Mouse (Mus musculus) midbrain, postnatal 0 days (tissue): ENCODE data around the gene Best2. TPM values are rescaled to one million over a fixed set of nuclear protein-coding genes. Genes with fewer than 3 reads are reported as not detected.
A peak's percentile ranks its signal among the peaks of the same experiment; 100 is the strongest.

Experiments used
- ATAC-seq: fragments of 200-750 bp; cut with Nextera tagmentation; 2 replicates; pipeline ENCODE4 v1.8.0; 2017; ENCODE audit warnings: moderate number of reproducible peaks, mild to moderate bottlenecking, moderate TSS enrichment, moderate library complexity; ENCODE audit not compliant: low FRiP score
- DNase-seq: peaks from one replicate; pipeline ENCODE4 v3.0.0-alpha.2; 2015; ENCODE audit warnings: low spot score
- H3K27ac ChIP-seq: fragments of 300-500 bp; sonication (generic); 2 replicates; pipeline ENCODE4 v1.5.1; 2014; ENCODE audit warnings: low read depth, mild to moderate bottlenecking, low read length, mixed read lengths
- H3K27me3 ChIP-seq: fragments of 300-500 bp; sonication (generic); 2 replicates; pipeline ENCODE4 v1.6.1; 2014; ENCODE audit warnings: low read length, control low read depth, mixed read lengths; ENCODE audit not compliant: insufficient read depth
- H3K36me3 ChIP-seq: fragments of 300-500 bp; sonication (generic); 2 replicates; pipeline ENCODE4 v1.6.1; 2014; ENCODE audit warnings: low read length, control low read depth, mixed read lengths; ENCODE audit not compliant: insufficient read depth
- H3K4me1 ChIP-seq: fragments of 300-500 bp; sonication (generic); 2 replicates; pipeline ENCODE4 v1.6.1; 2014; ENCODE audit warnings: mild to moderate bottlenecking, control low read depth, antibody characterized with exemption, low read length, mixed read lengths; ENCODE audit not compliant: insufficient read depth
- H3K4me2 ChIP-seq: fragments of 300-500 bp; sonication (generic); 2 replicates; pipeline ENCODE4 v1.6.1; 2014; ENCODE audit warnings: low read depth, mild to moderate bottlenecking, low read length, mixed read lengths; ENCODE audit not compliant: poor library complexity, severe bottlenecking
- H3K4me3 ChIP-seq: fragments of 300-500 bp; sonication (generic); 2 replicates; pipeline ENCODE4 v1.5.1; 2014; ENCODE audit warnings: low read depth, mild to moderate bottlenecking, low read length, moderate library complexity
- H3K9ac ChIP-seq: fragments of 300-500 bp; sonication (generic); replicated peaks from 2 replicates; pipeline ENCODE4 v1.6.1; 2014; ENCODE audit warnings: mild to moderate bottlenecking, low read length, moderate library complexity, mixed read lengths; ENCODE audit not compliant: poor library complexity, severe bottlenecking
- H3K9me3 ChIP-seq: fragments of 300-500 bp; sonication (generic); 2 replicates; pipeline ENCODE4 v1.6.1; 2016; ENCODE audit warnings: low read length, control low read depth
- CTCF ChIP-seq: IDR thresholded peaks from 2 replicates; pipeline ENCODE4 v1.5.1; 2016; ENCODE audit warnings: antibody characterized with exemption, mild to moderate bottlenecking
- WGBS: fragments of 180-500 bp; shearing (Covaris S2); extraction: QIAGEN DNeasy Blood & Tissue Kit; methylation state at CpG from one replicate; pipeline ENCODE4 v1.1.7; 2014; 5-methylcytosine and 5-hydroxymethylcytosine counted together
- polyA plus RNA-seq: library from polyadenylated mRNA; unstranded; fragments of >200 nt; fragmentation: Nextera tagmentation; extraction: Ambion mirVana; gene quantifications from 2 replicates; pipeline ENCODE4 v1.2.1, GENCODE M21; 2015
- total RNA-seq: library from RNA; depleted of rRNA; stranded (reverse); fragments of >200 nt; gene quantifications from 2 replicates; pipeline ENCODE4 v1.2.3, GENCODE M21; 2014

The Best2 gene
- total and polyA plus RNA-seq, 2 experiments from 2014 or later, result 0.15 TPM; not detected in 1

DNA sequence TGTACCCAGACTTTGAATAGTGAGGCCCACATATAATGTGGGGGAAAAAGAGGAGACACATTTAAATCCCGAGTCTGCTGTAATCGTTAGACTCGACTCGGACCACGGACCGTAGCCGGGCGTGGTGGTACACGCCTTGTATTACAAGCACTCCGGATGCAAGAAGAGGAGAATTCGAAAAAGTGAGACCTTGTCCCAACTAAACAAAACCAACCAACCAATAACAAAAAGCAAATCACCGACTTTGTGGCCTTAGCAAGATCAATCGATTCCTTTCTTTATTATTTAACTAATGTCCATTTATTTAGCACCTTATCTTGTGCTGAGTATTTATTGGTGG lies 13.2 kb upstream of the Best2 start:
- Histone ChIP-seq H3K9ac (peak overlapping the region; percentile 99), H3K27me3 (no peaks in the 10 kb centered on the region), H3K4me2 (peak overlapping the region; percentile 92), H3K9me3 (no peaks in the 10 kb centered on the region), H3K4me1 (peaks cover 11% of the 10 kb centered on the region), H3K27ac (peak overlapping the region; percentile 94), H3K4me3 (peak overlapping the region; percentile 98), H3K36me3 (peaks cover 26% of the 10 kb centered on the region)
- no peak for ATAC-seq
- no peak for TF ChIP-seq CTCF
- WGBS, result 1% methylated on average over 13 of the region's 13 CpGs
- DNase-seq, result no peak

DNA sequence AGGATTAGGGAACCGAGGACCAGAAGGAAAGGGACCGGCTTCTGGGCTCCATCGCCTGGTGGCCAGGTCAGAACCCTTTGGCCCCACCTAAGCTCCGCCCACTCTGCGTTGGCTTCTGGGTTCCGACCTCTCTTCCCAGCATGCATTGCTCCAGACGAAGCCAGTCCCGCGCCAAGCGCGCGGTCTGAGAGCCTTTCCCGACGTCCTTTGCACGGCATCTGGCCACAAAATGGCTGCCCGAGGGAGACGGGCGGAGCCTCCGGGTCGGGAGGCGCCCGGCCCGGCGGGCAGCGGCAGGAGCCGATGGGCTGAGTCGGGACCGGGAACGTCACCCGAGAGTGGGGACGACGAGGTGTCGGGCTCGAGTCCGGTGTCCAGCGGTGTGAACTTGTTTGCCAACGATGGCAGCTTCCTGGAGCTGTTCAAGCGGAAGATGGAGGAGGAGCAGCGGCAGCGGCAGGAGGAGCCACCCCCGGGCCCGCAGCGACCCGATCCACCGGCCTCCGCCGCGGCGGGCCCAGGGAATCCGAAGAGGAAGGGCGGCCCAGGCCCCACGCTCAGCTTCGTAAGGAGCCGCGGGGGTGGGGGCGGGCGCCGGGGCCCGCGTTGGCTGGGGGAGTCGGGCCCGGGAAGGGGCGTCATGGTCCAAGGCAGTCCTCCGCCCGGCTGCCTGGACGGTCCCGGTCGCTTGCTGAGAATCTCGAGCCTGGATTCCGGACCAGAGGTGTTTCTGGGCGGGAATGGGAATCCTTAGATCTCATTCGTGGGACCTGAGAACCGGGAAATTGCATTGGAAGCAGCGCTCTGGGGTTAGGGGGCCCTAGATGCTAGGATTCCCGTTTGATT lies 12.6 kb upstream of the Best2 start, which contains the start of gene Trir:
Trir (plus strand) TSS at position 154 of the 846 bp plus-strand sequence.
- Histone ChIP-seq H3K27ac (peak within 1 kb of the TSS; percentile 94), H3K27me3 (no peaks in the 10 kb centered on the region), H3K9ac (peak within 1 kb of the TSS; percentile 99), H3K36me3 (peaks cover 27% of the 10 kb centered on the region), H3K4me3 (peak within 1 kb of the TSS; percentile 98), H3K9me3 (no peaks in the 10 kb centered on the region), H3K4me1 (peaks cover 11% of the 10 kb centered on the region), H3K4me2 (peak within 1 kb of the TSS; percentile 92)
- peak; percentile 74 for ATAC-seq
- no peak for TF ChIP-seq CTCF
- WGBS, result under 1% methylated on average over 70 of the region's 75 CpGs
- peak; percentile 98 for DNase-seq

DNA sequence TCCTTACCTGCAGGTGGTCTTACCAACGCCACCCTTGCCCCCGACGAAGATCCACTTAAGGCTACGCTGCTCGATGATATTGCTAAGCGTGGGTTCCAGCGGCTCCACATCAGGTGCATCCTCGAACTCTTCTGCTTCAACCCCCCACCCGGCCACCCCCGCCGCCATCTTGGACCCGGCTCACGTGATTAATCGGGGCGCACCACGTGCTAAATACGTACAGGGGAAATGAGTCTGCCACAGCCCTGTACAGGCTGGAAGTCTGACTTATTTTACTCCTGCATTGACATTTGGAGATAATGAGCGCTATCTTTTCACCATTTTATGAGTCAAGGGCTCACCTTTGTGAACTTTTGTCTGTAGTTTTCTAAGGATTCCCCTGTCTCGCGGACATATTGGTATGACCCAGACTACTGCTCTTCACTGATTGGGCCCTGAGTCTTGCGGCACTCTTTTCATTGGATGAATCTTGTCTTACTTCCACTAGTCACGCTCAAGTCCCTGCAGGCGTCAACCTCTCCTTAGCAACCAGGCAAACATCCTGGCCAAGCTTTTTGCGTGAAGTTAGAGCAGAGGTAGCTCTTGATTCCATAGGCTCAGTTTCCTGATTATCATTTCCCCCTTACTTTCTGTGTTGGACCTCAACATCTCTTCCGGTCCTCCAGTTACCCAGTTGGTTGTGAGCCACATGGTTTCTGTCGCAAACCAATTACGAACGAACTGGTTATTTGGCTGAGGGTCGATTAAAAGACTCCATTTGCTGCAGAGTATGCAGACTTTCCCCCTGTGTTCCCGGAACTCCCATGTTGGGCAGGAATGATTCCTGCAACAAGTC lies 11.0 kb upstream of the Best2 start, which contains the start of gene Asna1:
Asna1 (minus strand) TSS at position 184 of the 835 bp plus-strand sequence.
- peak within 1 kb of the TSS; percentile 77 for H3K9ac ChIP-seq
- no peak for TF ChIP-seq CTCF
- peak; percentile 90 for ATAC-seq
- H3K4me1 ChIP-seq, result peaks cover 11% of the 10 kb centered on the region
- peak; percentile 96 for DNase-seq
- 8% methylated on average over 30 of the region's 30 CpGs for WGBS
- H3K27ac ChIP-seq, result peak within 1 kb of the TSS; percentile 59; the same call in 1 of the 2 replicates
- H3K4me2 ChIP-seq, result peak within 1 kb of the TSS; percentile 92
- peaks cover 15% of the 10 kb centered on the region for H3K36me3 ChIP-seq
- H3K27me3 ChIP-seq, result no peaks in the 10 kb centered on the region
- H3K4me3 ChIP-seq, result peak within 1 kb of the TSS; percentile 98
- H3K9me3 ChIP-seq, result no peaks in the 10 kb centered on the region

GRCm38 (mm10) chr8:85023846-85024245 lies 9.5 kb upstream of the Best2 start:
- no peak for TF ChIP-seq CTCF
- ATAC-seq (no peak), DNase-seq (no peak)
- H3K9ac ChIP-seq, result no peak overlapping the region
- H3K36me3 ChIP-seq, result peaks cover 22% of the 10 kb centered on the region
- WGBS, result 99% methylated on average over 3 of the region's 3 CpGs
- no peak overlapping the region for H3K27ac ChIP-seq
- H3K4me3 ChIP-seq, result peak overlapping the region; percentile 98; the same call in 1 of the 2 replicates
- H3K4me1 ChIP-seq, result peaks cover 11% of the 10 kb centered on the region
- H3K4me2 ChIP-seq, result peak overlapping the region; percentile 92; the same call in 1 of the 2 replicates
- H3K9me3 ChIP-seq, result no peaks in the 10 kb centered on the region
- H3K27me3 ChIP-seq, result no peaks in the 10 kb centered on the region

- WGBS, result 96% methylated on average over 3 of the region's 3 CpGs
- H3K27ac ChIP-seq, result no peak overlapping the region
- no peak overlapping the region for H3K9ac ChIP-seq
- ATAC-seq (no peak), DNase-seq (no peak)
- H3K27me3 ChIP-seq, result no peaks in the 10 kb centered on the region
- H3K4me2 ChIP-seq, result no peak overlapping the region
- H3K4me3 ChIP-seq, result no peak overlapping the region
- H3K9me3 ChIP-seq, result no peaks in the 10 kb centered on the region
- TF ChIP-seq CTCF, result peak; percentile 31
- H3K36me3 ChIP-seq, result peaks cover 33% of the 10 kb centered on the region
- peaks cover 4% of the 10 kb centered on the region; the same call in 1 of the 2 replicates for H3K4me1 ChIP-seq
Measured at GRCm38 (mm10) chr8:85021514-85022055, 7.3 kb upstream of the Best2 start.
